Mouse (Mus musculus) frontal cortex, postnatal 36 days (tissue): ENCODE results near the gene Dohh.

Experiments
- DNase-seq, 2 experiments: peaks; one replicate each; pipeline ENCODE4 v3.0.0; 2022; ENCODE audit warnings: low spot score in 2 of 2

The Dohh gene

DNA sequence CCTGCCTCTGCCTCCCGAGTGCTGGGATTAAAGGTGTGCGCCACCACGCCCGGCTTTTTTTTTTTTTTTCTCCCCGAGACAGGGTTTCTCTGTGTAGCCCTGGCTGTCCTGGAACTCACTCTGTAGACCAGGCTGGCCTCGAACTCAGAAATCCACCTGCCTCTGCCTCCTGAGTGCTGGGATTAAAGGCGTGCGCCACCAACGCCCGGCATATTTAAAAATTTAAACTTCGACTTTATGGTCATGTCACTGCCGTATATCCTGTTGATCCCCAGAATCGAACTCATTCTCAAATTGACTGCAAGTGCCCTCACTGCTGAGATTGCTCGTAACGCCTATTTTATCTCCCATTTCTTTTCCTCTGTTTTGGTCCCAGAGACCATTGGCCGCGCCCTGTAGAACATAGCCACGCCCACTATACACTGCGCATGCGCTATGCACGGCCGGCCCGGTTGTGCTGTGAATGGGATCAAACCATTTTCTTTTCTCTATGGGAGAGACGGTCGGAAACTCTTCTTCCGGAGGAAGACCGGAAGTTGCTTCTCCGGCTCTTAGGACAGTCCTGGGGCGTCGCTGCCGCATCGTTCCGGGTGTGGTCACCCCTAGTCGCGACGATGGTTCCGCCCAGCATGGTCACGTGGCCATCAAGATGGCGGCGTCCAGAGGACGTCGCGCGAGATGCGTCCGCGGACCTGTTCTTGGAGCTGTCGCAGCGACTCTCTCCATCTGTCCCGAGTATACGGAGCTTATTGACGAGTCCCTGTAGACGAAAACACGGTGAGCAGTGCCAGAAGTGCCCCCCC is at the start of gene Dohh, which contains the start of gene Gm48551:
Dohh (plus strand) TSS at position 627 of the 803 bp plus-strand sequence.
Gm48551 (plus strand) TSS at position 665 of the 803 bp plus-strand sequence.
- peak; percentile 98 to 99 for DNase-seq

DNA sequence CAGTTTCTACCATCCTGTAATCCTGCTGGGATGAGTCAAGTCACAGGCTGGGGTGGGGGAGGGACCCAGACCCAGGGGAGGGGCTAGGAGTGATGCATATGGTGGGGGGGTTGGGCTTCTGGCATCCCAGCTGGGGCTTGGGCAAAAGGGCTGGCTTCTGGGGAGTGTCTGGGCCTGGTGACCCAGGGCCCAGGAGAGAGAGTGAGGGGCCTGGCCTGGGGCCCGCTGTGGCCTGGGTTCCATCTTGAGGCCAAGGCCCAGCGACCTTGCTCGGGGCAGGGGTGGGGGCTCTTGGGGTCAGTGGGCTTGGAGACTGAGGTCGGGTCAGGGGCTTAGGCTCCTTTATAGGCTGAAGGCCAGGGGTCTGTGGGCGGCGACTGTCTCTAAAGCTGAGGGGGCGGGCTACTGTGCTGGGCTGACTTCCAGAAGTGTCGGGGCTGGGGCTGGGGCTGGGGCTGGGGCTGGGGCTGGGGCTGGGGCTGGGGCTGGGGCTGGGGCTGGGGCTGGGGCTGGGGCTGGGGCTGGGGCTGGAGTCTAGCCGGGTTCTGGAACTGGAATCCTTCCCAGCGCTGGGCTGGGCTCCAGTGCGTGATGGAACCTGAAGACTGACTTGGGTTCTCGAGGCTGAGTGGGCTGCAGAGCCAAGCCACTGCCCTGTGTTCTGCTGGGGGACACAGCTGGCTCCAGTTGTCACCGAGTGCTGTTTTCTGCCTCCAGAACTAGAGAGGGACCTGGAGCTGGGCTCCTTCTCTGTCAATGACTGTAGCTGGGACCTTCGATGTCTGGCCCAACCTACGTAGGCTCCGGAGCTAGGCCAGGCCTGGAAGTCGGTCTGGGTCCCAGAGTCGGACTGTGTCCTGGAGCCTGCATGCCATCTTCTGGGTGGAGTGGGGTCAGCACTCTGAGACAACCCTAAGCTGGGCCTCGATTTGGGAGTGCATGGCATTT is 48.6 kb upstream of the Dohh start:
- DNase-seq: no peak

DNA sequence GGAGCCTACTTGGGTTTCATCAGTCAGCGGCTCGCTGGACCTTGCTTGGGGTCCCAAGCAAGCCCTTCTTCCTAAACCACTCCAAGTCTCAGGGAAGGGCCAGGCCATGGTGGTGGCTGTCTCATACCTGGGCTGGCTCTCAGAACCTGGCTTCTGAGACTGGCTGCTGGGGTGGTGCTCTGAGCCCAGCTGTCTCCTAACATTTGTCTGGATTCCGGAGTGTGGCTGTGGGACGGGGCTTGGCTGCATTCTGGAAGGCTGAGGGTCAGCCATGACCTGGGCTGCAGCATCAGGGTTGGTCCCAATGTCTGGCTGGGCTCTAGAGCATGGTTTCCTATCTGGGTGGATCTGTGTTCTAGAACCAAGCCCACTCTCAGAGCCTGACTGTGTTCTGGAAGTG is 47.7 kb upstream of the Dohh start:
- no peak for DNase-seq

DNA sequence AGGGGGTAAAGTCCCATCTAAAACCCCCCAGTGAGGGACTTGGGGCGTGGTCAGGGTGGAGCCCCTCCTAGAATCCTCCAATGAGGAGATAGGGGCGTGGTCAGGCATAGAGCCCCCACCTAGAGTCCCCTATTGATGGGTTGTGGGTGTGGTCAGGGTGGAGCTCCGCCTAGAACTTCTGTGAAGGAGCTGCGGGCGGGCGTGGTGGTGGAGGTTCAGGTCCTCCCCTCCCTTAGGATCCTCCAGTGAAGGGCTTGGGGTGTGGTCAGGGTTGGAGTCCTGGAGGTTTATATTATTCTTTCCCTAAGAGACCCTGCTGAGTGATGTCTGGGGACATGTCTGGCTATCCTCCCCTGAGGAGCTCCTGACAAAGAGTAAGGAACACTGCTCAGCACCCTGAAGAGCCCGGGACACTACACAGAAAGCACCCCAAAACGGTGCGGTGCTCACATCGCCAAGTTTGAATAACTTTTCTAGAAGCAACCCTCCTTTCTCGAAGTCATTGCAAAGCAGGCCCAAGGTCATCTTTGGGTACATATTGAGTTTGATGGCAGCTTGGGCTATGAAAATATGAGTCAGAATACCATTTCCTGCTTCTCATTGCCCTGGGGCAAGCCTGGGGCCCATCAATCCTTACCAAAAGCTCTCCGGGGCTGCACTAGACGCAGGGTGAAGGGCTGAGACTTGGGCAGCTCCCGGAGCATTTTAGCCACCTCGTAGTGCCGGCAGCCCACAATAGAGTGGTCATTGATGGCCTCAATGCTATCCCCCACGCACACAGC is 43.5 kb upstream of the Dohh start:
- no peak for DNase-seq

DNA sequence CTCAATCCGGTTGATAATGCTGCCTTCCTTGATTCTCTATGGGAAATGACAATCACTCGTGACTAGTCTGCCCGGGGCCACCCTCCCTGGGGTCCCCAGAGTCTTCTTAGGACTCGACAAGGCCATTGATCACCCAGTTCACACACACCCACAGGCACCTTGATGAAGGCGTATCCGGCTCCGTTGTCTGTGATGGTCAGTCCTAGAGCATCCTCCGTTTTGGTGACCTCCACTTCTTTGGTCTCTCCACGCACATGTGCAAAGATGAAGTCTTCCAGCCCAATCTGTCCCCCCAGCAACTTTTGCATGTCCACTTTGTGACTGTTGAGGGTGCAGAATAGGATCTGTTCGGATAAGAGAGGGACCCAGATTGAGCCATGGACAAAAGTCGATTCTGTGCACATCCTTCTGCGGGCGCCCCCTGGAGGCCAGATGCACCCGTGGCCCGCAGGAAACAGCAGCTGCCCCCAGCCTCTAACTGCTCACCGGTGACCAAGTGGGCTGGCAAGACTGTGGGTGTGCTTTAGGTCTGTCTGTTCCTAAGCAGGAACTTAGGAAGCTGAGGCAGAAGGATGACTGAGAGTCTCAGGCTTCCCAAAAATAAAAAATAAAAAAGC is 42.8 kb upstream of the Dohh start:
- no peak for DNase-seq

DNA sequence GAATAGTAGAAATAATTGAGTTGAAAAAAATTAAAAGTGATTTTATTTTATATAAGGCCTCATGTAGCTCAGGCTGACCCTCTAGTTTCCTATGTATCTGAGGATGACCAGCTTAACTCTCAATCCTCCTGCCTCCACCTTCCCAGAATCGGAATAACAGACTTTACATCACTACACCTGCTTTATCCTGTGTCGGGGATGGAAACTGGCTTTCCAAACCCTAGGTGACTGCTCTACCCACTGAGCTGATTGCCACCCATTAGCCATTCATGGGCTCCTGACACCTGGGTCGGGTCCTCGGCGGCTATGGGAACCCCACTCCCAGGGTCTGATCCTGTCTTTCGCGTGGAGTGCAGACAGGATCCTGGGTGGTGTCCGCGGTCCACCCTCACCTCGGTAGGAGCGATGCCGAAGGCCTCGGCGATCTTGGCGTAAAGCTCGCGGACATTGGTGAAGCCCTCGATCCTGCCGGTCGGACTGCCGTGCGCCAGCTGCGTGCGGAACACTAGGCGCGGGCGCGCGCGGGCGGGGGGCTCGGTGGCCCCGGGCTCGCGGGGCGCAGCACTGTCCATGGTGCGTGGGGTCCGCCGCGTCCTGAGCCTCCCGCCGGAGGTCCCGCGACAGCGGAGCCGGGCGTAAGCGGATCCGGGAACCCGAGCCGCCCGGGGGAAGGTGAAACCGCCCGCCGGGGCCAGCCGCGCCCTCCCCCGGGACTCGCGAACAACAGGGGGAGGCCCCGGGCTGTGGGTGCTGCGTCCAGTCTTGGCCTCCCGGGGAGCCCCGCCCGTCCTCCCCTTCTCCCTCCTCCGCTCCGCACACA is 41.3 kb upstream of the Dohh start, which contains the start of gene Gipc3:
Gipc3 (minus strand) TSS at position 581 of the 820 bp plus-strand sequence.
- DNase-seq: no peak

DNA sequence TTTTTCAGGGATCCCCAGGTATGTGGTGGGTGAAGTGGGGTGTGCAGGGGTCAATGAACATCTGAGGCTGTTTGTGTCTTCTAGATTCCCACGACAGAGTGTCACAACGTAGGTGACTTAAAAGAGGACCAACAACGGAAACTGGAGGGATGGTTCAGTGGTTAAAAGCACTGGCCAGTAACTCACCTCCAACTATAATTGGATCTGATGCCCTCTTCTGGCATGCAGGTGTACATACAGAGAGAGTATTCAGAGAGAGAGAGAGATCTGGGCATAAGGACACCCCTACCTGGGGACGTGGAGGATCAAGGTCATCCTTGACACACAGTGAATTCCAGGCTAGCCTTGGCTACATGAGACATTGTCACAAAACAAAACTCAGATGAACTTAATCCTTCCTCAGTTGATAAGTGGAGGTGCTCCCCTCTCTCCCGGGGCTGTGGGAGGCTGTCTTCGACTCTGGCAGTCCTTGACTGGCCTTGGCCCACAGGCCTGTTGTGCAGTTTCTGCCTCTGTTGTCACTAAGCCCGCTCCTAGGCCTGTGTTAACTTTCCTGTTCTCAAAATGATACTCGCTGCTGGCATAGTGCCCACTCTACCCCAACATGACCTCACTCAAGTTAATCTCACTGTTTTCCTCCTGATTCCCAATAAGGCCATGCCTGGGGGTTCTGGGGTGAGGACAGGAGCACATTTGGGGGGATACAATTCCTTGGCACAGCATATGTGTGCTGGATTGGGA is 39.6 kb upstream of the Dohh start:
- no peak for DNase-seq

DNA sequence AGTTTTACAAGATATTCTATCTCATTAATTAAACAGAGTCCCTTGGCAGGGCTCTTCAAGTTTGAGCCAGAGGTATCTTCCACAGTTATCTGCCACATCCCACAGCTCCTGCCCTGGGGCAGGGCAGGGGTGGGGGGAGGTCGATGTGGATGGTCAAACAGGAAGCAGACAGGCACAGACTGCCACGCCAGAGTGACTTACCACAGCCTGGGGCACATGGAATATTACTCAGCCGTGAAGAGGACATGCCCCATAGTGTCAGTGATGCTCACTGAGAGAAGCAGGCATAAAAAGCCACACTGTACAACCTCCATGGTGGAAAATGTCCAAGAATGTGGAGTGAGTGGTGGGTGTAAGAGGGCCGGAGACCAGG is 39.1 kb upstream of the Dohh start:
- no peak for DNase-seq

DNA sequence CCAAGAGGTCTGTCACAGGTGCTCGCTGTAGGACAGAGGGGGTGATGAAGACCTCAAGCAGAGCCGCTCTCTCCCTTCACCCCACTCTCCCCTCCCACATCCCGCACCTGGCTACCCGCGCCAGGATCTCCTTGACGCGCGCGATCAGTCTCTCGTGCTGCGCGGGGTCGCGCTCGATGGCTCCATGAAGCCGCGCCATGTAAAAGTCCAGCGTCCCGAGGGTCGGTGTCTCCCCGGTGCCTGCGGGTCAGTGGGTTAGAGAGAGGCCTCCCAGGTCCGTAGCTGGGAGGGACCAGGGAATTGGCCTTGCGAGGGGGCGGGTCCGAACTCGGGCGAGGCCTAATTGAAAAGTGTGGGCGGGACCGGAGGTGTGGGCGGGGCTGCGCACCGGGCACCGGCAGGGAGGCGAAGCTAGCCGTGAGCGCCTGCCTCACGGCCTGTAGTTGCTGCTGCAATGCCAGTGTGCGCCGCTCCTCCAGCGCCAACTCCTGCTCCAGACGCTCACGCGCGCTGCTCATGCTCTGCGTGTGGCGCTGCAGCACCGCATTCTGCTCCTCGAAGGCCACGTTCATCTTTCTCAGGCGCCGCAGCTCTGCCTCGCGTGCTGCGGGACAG is 37.7 kb upstream of the Dohh start:
- peak in 1 of 2 experiments; percentile 70 for DNase-seq

DNA sequence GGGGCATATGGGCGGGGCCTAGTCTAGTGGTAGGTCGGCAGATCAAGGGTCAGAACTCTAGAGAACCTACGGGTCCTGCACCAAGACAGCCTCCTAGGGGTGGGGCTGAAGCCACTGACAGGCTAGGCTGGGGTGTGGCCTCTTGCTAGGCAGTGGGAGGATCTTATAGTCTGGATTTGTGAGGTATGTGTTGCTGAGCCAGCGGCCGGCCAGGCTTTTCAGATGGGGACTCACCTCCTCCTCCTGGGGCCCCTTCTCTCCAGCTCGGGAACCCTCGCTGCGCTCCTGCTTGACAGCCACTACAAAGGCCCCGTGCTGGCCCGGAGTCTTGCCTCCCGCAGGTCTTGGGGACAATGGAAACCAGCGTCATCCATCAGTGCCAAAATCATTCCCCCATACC is 35.1 kb upstream of the Dohh start:
- no peak for DNase-seq

DNA sequence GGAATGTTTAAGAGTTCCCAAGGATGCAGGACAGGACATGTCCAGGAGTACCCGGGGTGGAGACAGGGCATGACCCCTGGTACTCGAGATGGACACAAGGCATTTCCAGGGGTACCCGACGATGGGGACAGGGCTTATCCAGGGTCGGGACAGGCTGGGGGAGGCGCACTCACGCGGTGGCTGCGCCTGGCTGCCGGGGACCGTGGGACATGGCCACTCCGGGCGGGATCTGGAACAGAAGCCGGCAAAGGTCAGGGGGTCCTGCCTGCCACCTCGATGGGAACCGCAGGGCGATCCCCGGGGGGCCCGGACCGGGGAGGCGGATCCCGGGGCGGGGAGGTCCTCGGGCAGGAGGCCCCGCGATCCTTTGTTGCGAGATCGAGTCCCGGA is 34.3 kb upstream of the Dohh start:
- no peak for DNase-seq

DNA sequence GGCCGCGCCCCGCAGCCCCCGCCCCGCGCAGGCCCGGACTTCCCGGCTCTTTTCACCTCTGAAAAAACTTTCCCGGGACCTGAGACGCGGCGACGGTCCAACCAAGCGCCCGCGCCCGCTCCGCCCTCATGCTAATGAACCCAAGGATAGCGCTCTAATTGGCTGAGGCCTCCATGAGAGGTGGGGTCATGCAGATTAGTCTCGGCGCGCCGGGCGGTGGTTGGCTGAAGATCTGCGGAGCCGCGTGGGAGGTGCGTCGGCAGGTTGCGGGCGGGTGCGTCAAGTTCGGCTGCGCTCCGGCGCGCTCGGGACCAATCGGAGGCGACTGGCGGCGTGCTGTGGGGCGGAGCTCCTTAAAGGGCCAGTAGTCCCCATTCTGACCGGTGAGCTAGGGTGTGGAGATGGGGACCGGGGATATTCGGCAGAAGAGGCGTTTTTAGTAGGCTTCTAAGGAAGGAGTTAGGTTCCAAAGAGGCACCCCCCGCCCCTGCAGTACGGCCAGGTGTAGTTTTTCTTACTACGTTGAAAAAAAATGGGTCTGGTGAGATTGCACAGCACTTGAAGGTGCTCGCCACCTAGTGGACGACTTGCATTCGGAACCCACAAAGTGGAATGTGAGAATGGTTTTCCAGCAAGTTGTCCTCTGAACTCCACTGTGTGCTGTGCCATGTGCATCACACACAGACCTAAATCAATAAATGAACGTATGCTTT is 33.7 kb upstream of the Dohh start, which contains the start of gene Hmg20b:
Hmg20b (minus strand) TSS at position 130 of the 713 bp plus-strand sequence.
- peak; percentile 100 for DNase-seq

DNA sequence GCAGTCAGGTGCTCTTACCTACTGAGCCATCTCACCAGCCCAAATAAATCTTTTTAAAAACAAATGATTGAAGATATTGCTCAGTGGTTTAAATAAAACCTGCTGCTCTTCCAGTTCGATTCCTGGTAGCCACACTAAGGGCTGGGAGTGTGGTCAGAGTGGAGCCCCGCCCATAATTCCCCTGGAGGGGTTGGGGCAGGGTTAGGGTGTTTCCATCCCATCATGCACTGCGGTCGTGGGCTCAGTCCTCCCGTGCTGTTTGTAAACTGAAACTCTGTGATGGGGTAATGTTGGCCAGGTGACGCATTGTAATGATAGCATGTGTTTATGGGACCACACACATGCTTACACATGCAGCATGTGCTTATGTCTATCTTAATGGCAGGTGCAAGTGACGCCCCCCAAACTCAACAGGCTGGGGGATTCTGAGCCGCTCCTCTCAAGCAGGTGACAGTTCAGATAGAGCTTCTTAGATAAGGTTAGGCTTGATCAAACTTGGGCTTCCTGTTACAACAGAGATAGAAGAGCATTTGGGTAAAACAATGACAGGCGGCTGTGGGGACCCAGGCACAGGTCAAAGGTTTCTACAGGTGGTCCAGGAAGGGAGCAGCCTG is 32.4 kb upstream of the Dohh start:
- no peak for DNase-seq

DNA sequence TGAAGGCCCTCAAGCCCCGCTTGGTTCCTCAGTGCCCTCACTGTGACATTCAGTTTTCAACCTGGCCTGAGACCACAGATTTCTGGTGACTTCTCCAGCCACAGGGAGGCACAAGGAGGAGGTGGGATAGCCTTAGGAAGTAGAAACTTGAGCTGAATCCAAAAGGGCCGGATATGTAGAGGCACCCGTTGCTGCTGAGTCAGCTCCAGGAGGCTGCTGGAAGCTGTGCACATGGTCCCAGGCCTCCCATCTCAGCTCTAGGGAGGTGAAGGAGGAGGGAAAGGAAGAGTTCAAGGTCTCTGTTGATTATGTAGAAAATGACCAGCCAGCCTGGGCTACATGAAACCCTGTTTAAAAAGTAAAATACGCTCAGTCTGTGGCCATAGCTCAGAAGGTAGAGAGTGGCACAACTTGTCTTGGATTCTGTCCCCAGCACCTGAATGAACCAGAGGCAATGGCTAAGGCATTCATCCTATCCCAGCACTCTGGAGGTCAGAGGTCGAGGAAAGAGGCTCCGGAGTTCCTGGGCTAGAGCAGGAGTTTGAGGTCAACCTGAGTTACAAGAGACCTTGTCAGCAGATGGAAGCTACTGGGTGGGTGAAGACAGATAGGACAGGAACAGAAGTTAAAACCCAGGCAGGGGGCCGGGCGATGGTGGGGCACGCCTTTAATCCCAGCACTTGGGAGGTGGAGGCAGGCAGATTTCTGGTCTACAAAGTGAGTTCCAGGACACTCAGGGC is 29.3 kb upstream of the Dohh start:
- DNase-seq: no peak

DNA sequence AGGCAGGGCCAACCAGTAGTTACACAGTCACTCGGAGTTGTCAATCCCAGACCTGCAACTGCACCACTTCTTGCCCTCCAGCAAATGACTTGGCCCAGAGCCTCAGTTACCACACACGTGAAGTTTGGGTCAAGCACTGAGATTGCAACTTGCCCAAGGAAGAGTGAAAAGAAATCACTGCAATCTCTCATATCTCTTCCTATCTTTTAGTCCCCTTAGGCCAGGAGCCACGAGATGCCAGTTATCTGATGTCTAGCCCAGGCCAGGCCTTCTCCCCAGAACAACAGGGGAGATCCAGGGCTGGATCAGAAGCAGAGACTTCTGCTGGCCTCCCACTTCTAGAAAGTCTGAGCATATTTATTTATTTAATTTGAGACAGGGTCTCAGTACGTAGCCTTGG is 28.7 kb upstream of the Dohh start:
- no peak for DNase-seq

DNA sequence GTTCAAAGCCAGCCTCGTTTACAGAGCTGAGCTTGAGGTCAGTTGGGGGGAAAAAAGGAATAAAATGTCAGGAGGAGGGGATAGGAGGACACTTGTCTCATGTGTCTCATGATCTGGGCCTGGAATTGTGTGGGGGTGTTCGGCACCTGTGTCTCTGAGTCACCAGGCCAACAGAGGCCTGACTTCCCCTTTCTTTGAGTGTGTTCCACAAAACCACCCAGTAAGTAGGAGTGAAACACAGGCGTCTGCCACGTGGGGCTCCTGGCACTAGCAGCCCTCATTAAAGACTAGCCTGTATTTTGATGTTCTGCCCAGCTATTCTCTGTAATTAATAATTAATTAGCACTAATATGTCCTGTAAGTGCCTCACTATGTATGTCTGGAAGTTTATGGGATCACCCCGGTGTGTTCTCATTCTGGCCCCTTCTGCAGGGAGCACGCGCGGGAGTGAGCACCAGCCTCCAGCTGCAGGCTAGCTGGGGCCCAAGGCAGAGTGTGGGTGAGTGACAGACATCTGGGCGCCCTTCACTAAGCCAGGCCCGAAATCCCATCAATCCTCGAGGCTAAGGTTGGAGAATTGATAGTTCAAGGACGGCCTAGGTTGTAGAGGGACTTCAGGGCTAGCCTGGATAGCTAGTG is 27.8 kb upstream of the Dohh start:
- no peak for DNase-seq
